Mouse (Mus musculus) heart, postnatal 0 days (tissue): ENCODE data around the gene 2310022A10Rik.

Experiments used
- CTCF ChIP-seq: IDR thresholded peaks from 2 replicates; pipeline ENCODE4 v1.5.1; 2016; ENCODE audit warnings: antibody characterized with exemption, control low read depth, low read depth
- EP300 ChIP-seq: IDR thresholded peaks from 2 replicates; pipeline ENCODE4 v1.6.1; 2016; ENCODE audit warnings: antibody characterized with exemption, low read depth

GRCm38 (mm10) chr7:27540521-27540920, 12.5 kb upstream of the 2310022A10Rik start:
- no peak for TF ChIP-seq CTCF
- TF ChIP-seq EP300: no peak
